Mouse (Mus musculus): ENCODE measurements around the gene Sfxn2.

GRCm38 (mm10) chr19:46601491-46601890 lies 28.3 kb downstream of the Sfxn2 start:
- TF ChIP-seq CTCF (IDR thresholded peaks at IDR 0.05; ENCODE audit: low read depth) (no peak), EP300 (IDR thresholded peaks at IDR 0.05; ENCODE audit: low read depth) (no peak)

Measured in heart, postnatal 0 days (tissue).